Mouse (Mus musculus) limb, embryonic 14.5 days (tissue): ENCODE results near the gene Srm. TPM values are rescaled to one million over a fixed set of nuclear protein-coding genes. Genes with fewer than 3 reads are reported as not detected.

Experiments
- ATAC-seq: fragments of 200-750 bp; cut with Nextera tagmentation; 2 replicates; pipeline ENCODE4 v1.8.0; 2017; ENCODE audit warnings: low read depth, moderate number of reproducible peaks, moderate TSS enrichment; ENCODE audit not compliant: low FRiP score
- DNase-seq: peaks from one replicate; pipeline ENCODE4 v3.0.0-alpha.2; 2015; ENCODE audit warnings: low spot score
- H3K27ac ChIP-seq: fragments of 300-500 bp; sonication (generic); replicated peaks from 2 replicates; pipeline ENCODE4 v1.5.1; 2014; ENCODE audit warnings: low read depth, mild to moderate bottlenecking, low read length, moderate library complexity, mixed read lengths
- H3K27me3 ChIP-seq: fragments of 300-500 bp; sonication (generic); 2 replicates; pipeline ENCODE4 v1.6.1; 2014; ENCODE audit warnings: low read length, mixed read lengths; ENCODE audit not compliant: control insufficient read depth, insufficient read depth
- H3K36me3 ChIP-seq: fragments of 300-500 bp; sonication (generic); 2 replicates; pipeline ENCODE4 v1.6.1; 2014; ENCODE audit warnings: mild to moderate bottlenecking, low read length, moderate library complexity, mixed read lengths; ENCODE audit not compliant: control insufficient read depth, insufficient read depth
- H3K4me1 ChIP-seq: fragments of 300-500 bp; sonication (generic); 2 replicates; pipeline ENCODE4 v1.6.1; 2014; ENCODE audit warnings: antibody characterized with exemption, low read length, mixed read lengths; ENCODE audit not compliant: control insufficient read depth, insufficient read depth
- H3K4me2 ChIP-seq: fragments of 300-500 bp; sonication (generic); replicated peaks from 2 replicates; pipeline ENCODE4 v1.6.1; 2014; ENCODE audit warnings: low read depth, mild to moderate bottlenecking, low read length, moderate library complexity; ENCODE audit not compliant: severe bottlenecking
- H3K4me3 ChIP-seq: fragments of 300-500 bp; sonication (generic); replicated peaks from 2 replicates; pipeline ENCODE4 v1.5.1; 2014; ENCODE audit warnings: low read length
- H3K9ac ChIP-seq: fragments of 300-500 bp; sonication (generic); 2 replicates; pipeline ENCODE4 v1.6.1; 2014; ENCODE audit warnings: mild to moderate bottlenecking, low read depth, low read length, moderate library complexity; ENCODE audit not compliant: severe bottlenecking
- H3K9me3 ChIP-seq: fragments of 300-500 bp; sonication (generic); 2 replicates; pipeline ENCODE4 v1.6.1; 2016; ENCODE audit warnings: low read length; ENCODE audit not compliant: control insufficient read depth
- POLR2A ChIP-seq: fragments of 200-500 bp; IDR thresholded peaks from 2 replicates; pipeline ENCODE4 v1.8.0; 2012; ENCODE audit warnings: inconsistent platforms, mild to moderate bottlenecking, moderate library complexity, borderline replicate concordance; ENCODE audit not compliant: insufficient read depth, insufficient read length; ENCODE audit errors: extremely low read depth
- WGBS: fragments of 180-500 bp; shearing (Covaris S2); extraction: QIAGEN DNeasy Blood & Tissue Kit; methylation state at CpG from one replicate; pipeline ENCODE4 v1.1.7; 2014; 5-methylcytosine and 5-hydroxymethylcytosine counted together
- polyA plus RNA-seq, 2 experiments: library from polyadenylated mRNA; depleted of rRNA in 1 of 2; stranded (reverse) in 1 of 2; unstranded in 1 of 2; fragments of >200 nt; fragmentation: Nextera tagmentation in 1 of 2; extraction: Ambion mirVana in 1 of 2; gene quantifications; 2 replicates each; pipeline versions ENCODE4 v1.2.1 to v1.2.3; 2012 to 2014

Gene Srm
- polyA plus RNA-seq (2012; rRNA removed), result 188 and 215 TPM in 2 replicates
- 273 and 284 TPM in 2 replicates for polyA plus RNA-seq (2014; fragmentation: Nextera tagmentation; extraction: Ambion mirVana)

DNA sequence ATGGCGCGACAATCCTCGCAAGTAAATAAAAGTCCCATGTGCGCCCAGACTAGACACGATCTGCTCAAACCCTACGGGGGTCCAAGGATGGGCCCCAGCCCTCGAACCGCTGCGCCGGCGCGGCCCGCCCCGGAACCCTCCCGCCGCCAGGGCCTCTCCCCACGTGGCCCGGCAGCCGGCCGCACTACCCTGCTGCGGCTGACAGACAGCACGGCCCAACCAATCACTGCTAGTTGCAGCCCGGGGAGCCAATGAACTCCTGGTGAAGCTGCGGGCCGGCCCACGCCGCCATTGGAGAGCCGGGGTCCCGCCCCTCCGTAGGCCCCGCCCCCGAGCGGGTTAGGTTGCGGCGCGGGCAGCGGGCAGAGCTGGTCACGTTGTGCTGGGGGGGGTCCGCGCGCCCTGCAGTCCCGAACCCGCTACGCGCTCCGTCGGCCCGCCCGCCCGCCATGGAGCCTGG is at the start of gene Srm:
Gene Srm (plus strand): TSS at position 333 of the 460 bp plus-strand sequence.
- DNase-seq (peak; percentile 98), ATAC-seq (peak; percentile 99)
- H3K27ac ChIP-seq, result peak within 1 kb of the TSS; percentile 70
- H3K4me1 ChIP-seq, result peaks cover 5% of the 10 kb centered on the region
- peak within 1 kb of the TSS; percentile 88 for H3K4me3 ChIP-seq
- WGBS, result under 1% methylated on average over 25 of the region's 50 CpGs
- TF ChIP-seq POLR2A, result peak; percentile 79; the same call in 1 of the 2 replicates
- H3K4me2 ChIP-seq, result peak within 1 kb of the TSS; percentile 87
- no peaks in the 10 kb centered on the region for H3K9me3 ChIP-seq
- H3K27me3 ChIP-seq, result no peaks in the 10 kb centered on the region
- H3K9ac ChIP-seq, result peak within 1 kb of the TSS; percentile 83
- peaks cover 30% of the 10 kb centered on the region for H3K36me3 ChIP-seq

- H3K9me3 ChIP-seq, result no peaks in the 10 kb centered on the region
- no peak overlapping the region for H3K4me2 ChIP-seq
- no peak for DNase-seq
- no peaks in the 10 kb centered on the region for H3K27me3 ChIP-seq
- TF ChIP-seq POLR2A, result no peak
- no peak overlapping the region for H3K9ac ChIP-seq
- no peak overlapping the region for H3K27ac ChIP-seq
- no peak overlapping the region for H3K4me3 ChIP-seq
- H3K4me1 ChIP-seq, result no peaks in the 10 kb centered on the region
- no peak for ATAC-seq
- 94% methylated on average over 4 of the region's 4 CpGs for WGBS
- peaks cover 93% of the 10 kb centered on the region for H3K36me3 ChIP-seq
Observed at GRCm38 (mm10) chr4:148549106-148549505, 42.2 kb upstream of the Srm start.

DNA sequence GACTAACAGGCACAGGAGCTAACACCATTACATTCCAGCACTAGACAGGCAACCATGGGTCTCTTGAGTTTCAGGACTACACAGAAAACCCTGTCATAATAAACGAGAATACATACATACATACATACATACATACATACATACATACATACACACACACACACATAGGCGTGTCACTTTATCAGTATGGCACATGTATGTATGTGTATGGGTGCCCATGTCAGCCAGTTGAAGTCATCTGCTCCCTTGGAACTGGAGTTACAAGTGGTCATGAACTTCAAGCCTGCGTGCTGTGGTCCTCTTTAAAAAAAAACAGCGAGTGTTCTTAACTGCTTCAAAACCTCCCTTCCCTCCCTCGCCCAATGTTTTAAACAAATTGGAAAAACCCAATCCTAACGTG is 33.5 kb upstream of the Srm start:
- WGBS, result 31% methylated on average over 6 of the region's 6 CpGs
- Histone ChIP-seq H3K4me2 (peak overlapping the region; percentile 70), H3K36me3 (peaks cover 70% of the 10 kb centered on the region), H3K9ac (peak overlapping the region; percentile 89), H3K27me3 (no peaks in the 10 kb centered on the region), H3K4me3 (peak overlapping the region; percentile 70), H3K27ac (peak overlapping the region; percentile 94), H3K9me3 (no peaks in the 10 kb centered on the region), H3K4me1 (no peaks in the 10 kb centered on the region)
- DNase-seq (no peak), ATAC-seq (0 out of 2 replicates have a peak, but pooled peaks have one; percentile 5)
- no peak for TF ChIP-seq POLR2A

GRCm38 (mm10) chr4:148558297-148559000 is 32.9 kb upstream of the Srm start, which contains the start of gene Exosc10:
Gene Exosc10, plus strand, starts transcription at chr4:148558429.
- Histone ChIP-seq H3K4me3 (peak within 1 kb of the TSS; percentile 70), H3K9ac (peak within 1 kb of the TSS; percentile 89), H3K36me3 (peaks cover 70% of the 10 kb centered on the region), H3K4me1 (no peaks in the 10 kb centered on the region), H3K9me3 (no peaks in the 10 kb centered on the region), H3K27ac (peak within 1 kb of the TSS; percentile 94), H3K27me3 (no peaks in the 10 kb centered on the region), H3K4me2 (peak within 1 kb of the TSS; percentile 70)
- DNase-seq (peak; percentile 96), ATAC-seq (peak; percentile 94)
- peak; percentile 72; the same call in 1 of the 2 replicates for TF ChIP-seq POLR2A
- WGBS, result under 1% methylated on average over 52 of the region's 63 CpGs

DNA sequence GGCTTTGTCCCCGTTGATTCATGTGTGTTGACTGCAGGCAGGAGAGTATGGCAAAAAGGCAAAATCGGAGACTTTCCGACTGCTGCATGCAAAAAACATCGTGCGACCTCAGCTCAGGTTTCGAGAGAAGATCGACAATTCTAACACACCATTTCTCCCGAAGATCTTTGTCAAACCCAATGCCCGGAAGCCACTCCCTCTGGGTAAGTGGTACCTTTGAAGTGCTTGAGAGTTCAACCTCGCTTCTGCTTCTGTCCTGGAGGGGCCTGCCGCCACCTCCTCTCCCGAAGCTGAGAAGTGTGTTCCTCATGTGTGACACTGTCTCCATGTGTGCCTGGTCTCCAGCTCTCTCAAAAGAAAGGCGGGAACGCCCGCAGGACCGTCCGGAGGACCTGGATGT is 28.6 kb upstream of the Srm start:
- Histone ChIP-seq H3K4me3 (no peak overlapping the region), H3K27me3 (no peaks in the 10 kb centered on the region), H3K36me3 (peaks cover 75% of the 10 kb centered on the region), H3K27ac (no peak overlapping the region), H3K9ac (no peak overlapping the region), H3K4me2 (no peak overlapping the region), H3K4me1 (no peaks in the 10 kb centered on the region), H3K9me3 (no peaks in the 10 kb centered on the region)
- no peak for DNase-seq
- no peak for ATAC-seq
- no peak for TF ChIP-seq POLR2A
- WGBS, result 96% methylated on average over 17 of the region's 17 CpGs
